Mouse (Mus musculus): ENCODE data around the gene Fzd5.

GRCm38 (mm10) chr1:64709891-64710290 lies 27.7 kb downstream of the Fzd5 start:
- TF ChIP-seq POLR2A (IDR thresholded peaks at IDR 0.05; ENCODE audit: low read depth, low read length), result no peak
- no peak for TF ChIP-seq CTCF (IDR thresholded peaks at IDR 0.05; ENCODE audit: extremely low read depth, insufficient read depth, insufficient read length, insufficient replicate concordance)

Data from spleen, adult 2 months (tissue).